Mouse (Mus musculus) heart, adult 2 months (tissue): ENCODE data around the gene Impad1. TPM values are rescaled to one million over a fixed set of nuclear protein-coding genes. Genes with fewer than 3 reads are reported as not detected.

Source experiments
- DNase-seq, 2 experiments: peaks; one replicate each; pipeline ENCODE4 v3.0.0; 2021
- H3K27ac ChIP-seq: fragments of 200-600 bp; 2 replicates; pipeline ENCODE4 v1.8.1; 2022
- H3K27me3 ChIP-seq: fragments of 200-500 bp; 2 replicates; pipeline ENCODE4 v1.6.1; 2012; ENCODE audit warnings: mild to moderate bottlenecking, low read length, inconsistent platforms, mixed read lengths; ENCODE audit not compliant: control insufficient read depth, insufficient read depth
- H3K36me3 ChIP-seq: fragments of 200-500 bp; 2 replicates; pipeline ENCODE4 v1.6.1; 2012; ENCODE audit warnings: low read length, inconsistent platforms; ENCODE audit not compliant: control insufficient read depth, insufficient read depth
- H3K4me1 ChIP-seq: fragments of 200-500 bp; 2 replicates; pipeline ENCODE4 v1.6.1; 2011; ENCODE audit warnings: low read length; ENCODE audit not compliant: control insufficient read depth, insufficient read depth
- H3K4me3 ChIP-seq: fragments of 200-600 bp; 2 replicates; pipeline ENCODE4 v1.8.1; 2022
- H3K79me2 ChIP-seq: fragments of 200-500 bp; replicated peaks from 2 replicates; pipeline ENCODE4 v1.6.1; 2012; ENCODE audit warnings: mild to moderate bottlenecking, inconsistent platforms, low read length, moderate library complexity, mixed read lengths; ENCODE audit not compliant: control insufficient read depth, insufficient read depth
- H3K9ac ChIP-seq: fragments of 200-500 bp; 2 replicates; pipeline ENCODE4 v1.6.1; 2012; ENCODE audit warnings: low read depth, mild to moderate bottlenecking, control low read depth, inconsistent platforms, low read length, mixed read lengths
- CTCF ChIP-seq: fragments of 200-600 bp; IDR thresholded peaks from 2 replicates; pipeline ENCODE4 v1.8.1; 2022; ENCODE audit warnings: antibody characterized with exemption, mild to moderate bottlenecking, moderate library complexity
- EP300 ChIP-seq: fragments of 200-500 bp; IDR thresholded peaks from 2 replicates; pipeline ENCODE4 v1.6.1; 2011; ENCODE audit warnings: low read depth, low read length, control low read depth; ENCODE audit not compliant: insufficient read depth
- POLR2A ChIP-seq: fragments of 200-500 bp; IDR thresholded peaks from 2 replicates; pipeline ENCODE4 v1.6.1; 2011; ENCODE audit warnings: mild to moderate bottlenecking, low read depth, low read length, control low read depth; ENCODE audit not compliant: insufficient read depth
- WGBS: fragments of 180-500 bp; shearing (Covaris S2); methylation state at CpG from one replicate; pipeline ENCODE4 v1.1.7; 2018; 5-methylcytosine and 5-hydroxymethylcytosine counted together
- intact Hi-C: fragments of 180-260 bp; cut with DNase I; formaldehyde crosslinking; loops from one replicate; pipeline ENCODE4 v1.15.1; 2025
- polyA plus RNA-seq: library from polyadenylated mRNA; depleted of rRNA; stranded (reverse); fragments of >200 nt; gene quantifications from 2 replicates; pipeline ENCODE4 v1.2.3, GENCODE M21; 2012
- total RNA-seq, 2 experiments: library from RNA; stranded (reverse); gene quantifications; 2 replicates each; pipeline ENCODE4 v1.2.3; 2021

The Impad1 gene
- total and polyA plus RNA-seq, 3 experiments: 7.5 to 23.6 (median 21.1) TPM

- TF ChIP-seq POLR2A (no peak), CTCF (no peak), EP300 (no peak)
- H3K4me1 ChIP-seq: peaks cover 1% of the 10 kb centered on the region; the same call in 1 of the 2 replicates
- peak overlapping the region; percentile 93 for H3K4me3 ChIP-seq
- peak overlapping the region; percentile 76 for H3K27ac ChIP-seq
- H3K36me3 ChIP-seq: peaks cover 11% of the 10 kb centered on the region
- H3K79me2 ChIP-seq: peaks cover 4% of the 10 kb centered on the region; the same call in 1 of the 2 replicates
- intact Hi-C loops: no loop called here
- WGBS: 2% methylated on average over 61 of the region's 61 CpGs
- peak overlapping the region; percentile 91 for H3K9ac ChIP-seq
- H3K27me3 ChIP-seq: no peaks in the 10 kb centered on the region
- no peak for DNase-seq
These were observed 789 bp downstream of the Impad1 start for GRCm38 (mm10) chr4:4792141-4792991.

GRCm38 (mm10) chr4:4791180-4791579 lies 2.0 kb downstream of the Impad1 start:
- intact Hi-C loops: no loop called here
- Histone ChIP-seq H3K4me1 (peaks cover 1% of the 10 kb centered on the region; the same call in 1 of the 2 replicates), H3K27me3 (no peaks in the 10 kb centered on the region), H3K36me3 (peaks cover 11% of the 10 kb centered on the region), H3K27ac (no peak overlapping the region), H3K79me2 (peaks cover 4% of the 10 kb centered on the region; the same call in 1 of the 2 replicates), H3K4me3 (no peak overlapping the region), H3K9ac (no peak overlapping the region)
- TF ChIP-seq CTCF: no peak
- no peak for TF ChIP-seq EP300
- TF ChIP-seq POLR2A: no peak
- WGBS: 91% methylated on average over 1 of the region's 1 CpGs
- no peak for DNase-seq

GRCm38 (mm10) chr4:4785169-4785568 lies 8.0 kb downstream of the Impad1 start:
- Histone ChIP-seq H3K79me2 (peaks cover 8% of the 10 kb centered on the region; the same call in 1 of the 2 replicates), H3K27me3 (no peaks in the 10 kb centered on the region), H3K4me3 (no peak overlapping the region), H3K9ac (no peak overlapping the region), H3K36me3 (peaks cover 2% of the 10 kb centered on the region; the same call in 1 of the 2 replicates), H3K4me1 (no peaks in the 10 kb centered on the region), H3K27ac (no peak overlapping the region)
- 91% methylated on average over 2 of the region's 2 CpGs for WGBS
- intact Hi-C loops: no loop called here
- DNase-seq: no peak
- no peak for TF ChIP-seq CTCF
- no peak for TF ChIP-seq POLR2A
- TF ChIP-seq EP300: no peak

- Histone ChIP-seq H3K4me1 (no peaks in the 10 kb centered on the region), H3K36me3 (no peaks in the 10 kb centered on the region; the same call in 1 of the 2 replicates), H3K27ac (no peak overlapping the region), H3K9ac (no peak overlapping the region), H3K4me3 (no peak overlapping the region), H3K27me3 (no peaks in the 10 kb centered on the region), H3K79me2 (peaks cover 4% of the 10 kb centered on the region; the same call in 1 of the 2 replicates)
- TF ChIP-seq POLR2A (no peak), EP300 (no peak), CTCF (no peak)
- no peak for DNase-seq
- intact Hi-C loops: no loop called here
- WGBS: 33% methylated on average over 1 of the region's 1 CpGs
These were observed 8.8 kb downstream of the Impad1 start for GRCm38 (mm10) chr4:4784305-4784704.

- TF ChIP-seq EP300 (no peak), CTCF (no peak)
- Histone ChIP-seq H3K79me2 (peaks cover 4% of the 10 kb centered on the region; the same call in 1 of the 2 replicates), H3K9ac (no peak overlapping the region), H3K27ac (no peak overlapping the region), H3K4me1 (no peaks in the 10 kb centered on the region), H3K4me3 (no peak overlapping the region), H3K27me3 (no peaks in the 10 kb centered on the region), H3K36me3 (no peaks in the 10 kb centered on the region; the same call in 1 of the 2 replicates)
- DNase-seq: no peak
- intact Hi-C loops: no loop called here
These were observed 9.5 kb downstream of the Impad1 start for GRCm38 (mm10) chr4:4783686-4783957.
